Mouse (Mus musculus): ENCODE measurements around the gene Adgrl4.

The Adgrl4 gene

GRCm38 (mm10) chr3:151465215-151465614, 27.5 kb downstream of the Adgrl4 start:
- in situ Hi-C loops (cut with MboI; ENCODE audit: low sequenced_read_pairs): no loop called here

GRCm38 (mm10) chr3:151488853-151489252, 51.2 kb downstream of the Adgrl4 start:
- in situ Hi-C loops (cut with MboI; ENCODE audit: low sequenced_read_pairs): no loop called here

GRCm38 (mm10) chr3:151505606-151506005, 67.9 kb downstream of the Adgrl4 start:
- in situ Hi-C loops (cut with MboI; ENCODE audit: low sequenced_read_pairs): no loop called here

- in situ Hi-C loops (cut with MboI; ENCODE audit: low sequenced_read_pairs): no loop called here
These were observed 73.5 kb downstream of the Adgrl4 start for GRCm38 (mm10) chr3:151511184-151511583.

- in situ Hi-C loops (cut with MboI; ENCODE audit: low sequenced_read_pairs): no loop called here
These were observed 109.5 kb downstream of the Adgrl4 start for GRCm38 (mm10) chr3:151547182-151547581.

GRCm38 (mm10) chr3:151551002-151551401, 113.3 kb downstream of the Adgrl4 start:
- in situ Hi-C loops (cut with MboI; ENCODE audit: low sequenced_read_pairs): no loop called here

- in situ Hi-C loops (cut with MboI; ENCODE audit: low sequenced_read_pairs): no loop called here
These were observed 118.9 kb downstream of the Adgrl4 start for GRCm38 (mm10) chr3:151556635-151557034.

GRCm38 (mm10) chr3:151557125-151557524, 119.4 kb downstream of the Adgrl4 start:
- in situ Hi-C loops (cut with MboI; ENCODE audit: low sequenced_read_pairs): no loop called here

GRCm38 (mm10) chr3:151557607-151558006, 119.9 kb downstream of the Adgrl4 start:
- in situ Hi-C loops (cut with MboI; ENCODE audit: low sequenced_read_pairs): no loop called here

GRCm38 (mm10) chr3:151558374-151558773, 120.7 kb downstream of the Adgrl4 start:
- in situ Hi-C loops (cut with MboI; ENCODE audit: low sequenced_read_pairs): no loop called here

- in situ Hi-C loops (cut with MboI; ENCODE audit: low sequenced_read_pairs): no loop called here
These were observed 128.3 kb downstream of the Adgrl4 start for GRCm38 (mm10) chr3:151565664-151566621.

- in situ Hi-C loops (cut with MboI; ENCODE audit: low sequenced_read_pairs): no loop called here
These were observed 128.9 kb downstream of the Adgrl4 start for GRCm38 (mm10) chr3:151566629-151567028.

- in situ Hi-C loops (cut with MboI; ENCODE audit: low sequenced_read_pairs): no loop called here
These were observed 129.9 kb downstream of the Adgrl4 start for GRCm38 (mm10) chr3:151567541-151567940.

- in situ Hi-C loops (cut with MboI; ENCODE audit: low sequenced_read_pairs): no loop called here
These were observed 134.4 kb downstream of the Adgrl4 start for GRCm38 (mm10) chr3:151572089-151572488.

GRCm38 (mm10) chr3:151575292-151575691, 137.6 kb downstream of the Adgrl4 start:
- in situ Hi-C loops (cut with MboI; ENCODE audit: low sequenced_read_pairs): no loop called here

- in situ Hi-C loops (cut with MboI; ENCODE audit: low sequenced_read_pairs): no loop called here
These were observed 138.5 kb downstream of the Adgrl4 start for GRCm38 (mm10) chr3:151576155-151576554.

- in situ Hi-C loops (cut with MboI; ENCODE audit: low sequenced_read_pairs): no loop called here
These were observed 154.2 kb downstream of the Adgrl4 start for GRCm38 (mm10) chr3:151591904-151592303.
